Mouse (Mus musculus) embryonic fibroblast, embryonic 13.5 days (primary cell): ENCODE data around the gene Insl3.

Source experiments
- CTCF ChIP-seq: IDR thresholded peaks from 2 replicates; pipeline ENCODE4 v1.5.1; 2011; ENCODE audit warnings: mild to moderate bottlenecking, control low read depth, low read length, moderate library complexity, borderline replicate concordance; ENCODE audit not compliant: insufficient read depth
- POLR2A ChIP-seq: IDR thresholded peaks from 2 replicates; pipeline ENCODE4 v1.6.1; 2011; ENCODE audit warnings: low read depth, mild to moderate bottlenecking, control low read depth, low read length, moderate library complexity

GRCm38 (mm10) chr8:71702923-71703322 lies 13.9 kb downstream of the Insl3 start:
- TF ChIP-seq CTCF: no peak
- no peak for TF ChIP-seq POLR2A
